Mouse (Mus musculus) granulocyte monocyte progenitor cell, adult 5-6 weeks (primary cell): ENCODE measurements around the gene Bsn. TPM values are rescaled to one million over a fixed set of nuclear protein-coding genes. Genes with fewer than 3 reads are reported as not detected.

ENCODE experiments used
- ATAC-seq: replicated peaks from 2 replicates; pipeline ENCODE4 v1.8.0; 2016; ENCODE audit warnings: mild to moderate bottlenecking, moderate TSS enrichment, inconsistent platforms; ENCODE audit not compliant: poor library complexity, severe bottlenecking
- total RNA-seq, 2 experiments: library from RNA; stranded (forward) in 1 of 2; stranded (reverse) in 1 of 2; fragments of 200-712, 200-1000 nt in 1 of 2; fragments of >200 nt in 1 of 2; fragmentation: Nextera tagmentation in 1 of 2; gene quantifications; 2 replicates each; pipeline ENCODE4 v1.2.3; 2014 to 2017

The Bsn gene
- total RNA-seq, 2 experiments from 2014 or later, result 3.7 to 6.2 TPM

DNA sequence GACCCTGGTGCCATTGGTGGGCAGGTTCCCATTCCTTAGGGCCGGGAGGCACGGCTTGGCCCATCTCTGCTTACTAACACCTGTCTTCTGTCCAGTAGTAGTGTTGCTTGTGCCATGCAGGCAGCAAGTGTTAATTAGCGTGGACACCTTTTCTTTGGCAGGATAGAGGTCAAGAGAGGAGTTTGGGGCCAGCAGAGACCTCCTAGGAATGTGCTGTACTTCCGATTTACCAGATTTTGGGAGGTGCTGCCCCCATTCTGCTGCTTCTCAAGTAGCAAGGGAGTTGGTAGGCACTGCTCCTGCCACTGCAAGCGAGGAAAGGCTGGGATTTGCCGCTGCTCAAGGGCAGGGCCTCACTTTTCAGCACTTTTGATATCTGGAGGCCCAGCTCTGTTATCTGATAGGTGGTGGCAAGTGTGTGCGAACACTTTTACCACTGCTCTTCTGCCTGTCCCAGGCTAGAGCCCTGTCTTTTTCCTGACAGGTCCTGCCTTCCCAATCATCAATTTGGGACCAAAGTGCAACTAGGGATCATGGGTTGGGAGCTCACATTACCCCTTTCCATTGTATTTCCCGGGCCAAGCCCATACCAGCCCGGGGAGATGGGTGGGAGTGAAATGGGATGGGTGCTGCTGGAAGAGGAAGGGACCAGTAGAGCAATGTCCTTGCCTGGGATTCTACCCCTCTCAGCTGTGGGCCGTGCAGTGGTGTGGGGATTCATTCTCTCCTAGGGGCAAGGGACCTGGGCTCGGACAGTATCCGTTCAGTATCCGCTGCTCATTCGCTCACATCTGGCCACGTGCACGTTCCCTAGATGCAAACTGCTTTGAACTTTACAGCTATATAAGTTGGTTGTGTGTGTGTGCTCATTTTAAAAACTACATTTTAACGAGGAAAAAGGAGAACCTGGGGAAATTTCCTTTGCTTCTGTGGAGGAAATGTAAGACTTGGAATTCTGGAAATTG lies 142.3 kb downstream of the Bsn start:
- no peak for ATAC-seq

DNA sequence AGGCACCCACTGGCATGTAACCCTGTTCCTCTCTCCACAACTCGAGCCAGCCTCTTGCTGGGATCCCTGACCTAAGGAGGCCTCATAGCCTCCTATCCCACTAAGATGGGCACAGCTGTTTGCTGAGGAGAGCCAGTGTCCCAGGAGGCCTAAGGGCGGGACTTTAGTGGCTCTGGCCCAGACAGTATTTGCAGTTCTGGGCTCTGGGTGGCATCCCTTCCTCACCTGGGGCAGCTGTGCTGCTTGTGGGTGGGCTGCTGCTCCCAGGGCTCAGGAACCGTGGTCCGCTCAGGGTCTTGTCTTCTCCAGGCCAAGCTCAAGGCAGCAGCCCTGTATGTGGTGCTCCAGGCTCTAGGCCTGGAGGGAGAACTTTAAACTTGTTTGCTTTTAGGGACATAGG lies 143.6 kb downstream of the Bsn start:
- ATAC-seq, result no peak

Other genes with a start within 250 kb of the Bsn start
- gene Traip, start 240.2 kb downstream of the Bsn start, total RNA-seq (2014; fragmentation: Nextera tagmentation), result 11.1 and 19.4 TPM in 2 replicates
- gene Traip, start 240.2 kb downstream of the Bsn start, total RNA-seq (2017), result 24.0 and 29.7 TPM in 2 replicates
- 79.1 and 88.9 TPM in 2 replicates for gene Uba7, start 214.9 kb downstream of the Bsn start, total RNA-seq (2014; fragmentation: Nextera tagmentation)
- 21.4 and 33.4 TPM in 2 replicates for gene Uba7, start 214.9 kb downstream of the Bsn start, total RNA-seq (2017)
- gene Gm20661, start 207.3 kb downstream of the Bsn start, total RNA-seq (2014; fragmentation: Nextera tagmentation), result 0.47 TPM in 1 of 2 replicates, not detected in the other
- gene Gm20661, start 207.3 kb downstream of the Bsn start, total RNA-seq (2017), result not detected in 2 replicates
- gene Inka1, start 204.5 kb downstream of the Bsn start, total RNA-seq (2014; fragmentation: Nextera tagmentation), result 16.7 and 29.9 TPM in 2 replicates
- 18.6 and 23.2 TPM in 2 replicates for gene Inka1, start 204.5 kb downstream of the Bsn start, total RNA-seq (2017)
- gene Cdhr4, start 197.9 kb downstream of the Bsn start, total RNA-seq (2014; fragmentation: Nextera tagmentation), result 3.0 TPM in 1 of 2 replicates, not detected in the other
- 0.69 TPM in 1 of 2 replicates, not detected in the other for gene Cdhr4, start 197.9 kb downstream of the Bsn start, total RNA-seq (2017)
- 0.62 and 5.3 TPM in 2 replicates for gene Gm20662, start 194.0 kb downstream of the Bsn start, total RNA-seq (2014; fragmentation: Nextera tagmentation)
- not detected in 2 replicates for gene Gm20662, start 194.0 kb downstream of the Bsn start, total RNA-seq (2017)
- gene Ip6k1, start 187.9 kb downstream of the Bsn start, total RNA-seq (2014; fragmentation: Nextera tagmentation), result 27.1 TPM in 2 replicates
- gene Ip6k1, start 187.9 kb downstream of the Bsn start, total RNA-seq (2017), result 31.6 and 42.7 TPM in 2 replicates
- gene Gmppb, start 141.1 kb downstream of the Bsn start, total RNA-seq (2014; fragmentation: Nextera tagmentation), result 14.1 and 15.1 TPM in 2 replicates
- 16.1 and 41.8 TPM in 2 replicates for gene Gmppb, start 141.1 kb downstream of the Bsn start, total RNA-seq (2017)
- 2.2 and 3.4 TPM in 2 replicates for gene Amigo3, start 137.2 kb downstream of the Bsn start, total RNA-seq (2014; fragmentation: Nextera tagmentation)
- 2.2 and 3.1 TPM in 2 replicates for gene Amigo3, start 137.2 kb downstream of the Bsn start, total RNA-seq (2017)
- 0.67 TPM in 1 of 2 replicates, not detected in the other for gene Mst1, start 109.9 kb downstream of the Bsn start, total RNA-seq (2014; fragmentation: Nextera tagmentation)
- 0.34 and 1.6 TPM in 2 replicates for gene Mst1, start 109.9 kb downstream of the Bsn start, total RNA-seq (2017)
- 64.5 and 75.3 TPM in 2 replicates for gene Rnf123, start 107.0 kb downstream of the Bsn start, total RNA-seq (2014; fragmentation: Nextera tagmentation)
- 29.7 and 30.3 TPM in 2 replicates for gene Rnf123, start 107.0 kb downstream of the Bsn start, total RNA-seq (2017)
- gene Apeh, start 95.8 kb downstream of the Bsn start, total RNA-seq (2014; fragmentation: Nextera tagmentation), result 72.6 and 79.0 TPM in 2 replicates
- 75.8 and 83.2 TPM in 2 replicates for gene Apeh, start 95.8 kb downstream of the Bsn start, total RNA-seq (2017)
- 12.5 and 20.8 TPM in 2 replicates for gene Dag1, start 73.6 kb upstream of the Bsn start, total RNA-seq (2014; fragmentation: Nextera tagmentation)
- 3.3 and 4.6 TPM in 2 replicates for gene Dag1, start 73.6 kb upstream of the Bsn start, total RNA-seq (2017)
- gene Nicn1, start 100.0 kb upstream of the Bsn start, total RNA-seq (2014; fragmentation: Nextera tagmentation), result 8.7 and 9.8 TPM in 2 replicates
- 5.2 and 10.7 TPM in 2 replicates for gene Nicn1, start 100.0 kb upstream of the Bsn start, total RNA-seq (2017)
- 0.19 and 0.70 TPM in 2 replicates for gene Amt, start 106.5 kb upstream of the Bsn start, total RNA-seq (2014; fragmentation: Nextera tagmentation)
- 1.8 TPM in 1 of 2 replicates, not detected in the other for gene Amt, start 106.5 kb upstream of the Bsn start, total RNA-seq (2017)
- gene Rhoa, start 115.7 kb upstream of the Bsn start, total RNA-seq (2014; fragmentation: Nextera tagmentation), result 256 and 296 TPM in 2 replicates
- gene Rhoa, start 115.7 kb upstream of the Bsn start, total RNA-seq (2017), result 242 and 247 TPM in 2 replicates
- 13.7 and 16.6 TPM in 2 replicates for gene Tcta, start 115.8 kb upstream of the Bsn start, total RNA-seq (2014; fragmentation: Nextera tagmentation)
- 4.1 and 6.7 TPM in 2 replicates for gene Tcta, start 115.8 kb upstream of the Bsn start, total RNA-seq (2017)
- 2,602 and 2,684 TPM in 2 replicates for gene Gpx1, start 148.5 kb upstream of the Bsn start, total RNA-seq (2014; fragmentation: Nextera tagmentation)
- gene Gpx1, start 148.5 kb upstream of the Bsn start, total RNA-seq (2017), result 1,938 and 2,180 TPM in 2 replicates
- gene Usp4, start 157.5 kb upstream of the Bsn start, total RNA-seq (2014; fragmentation: Nextera tagmentation), result 78.5 and 89.4 TPM in 2 replicates
- gene Usp4, start 157.5 kb upstream of the Bsn start, total RNA-seq (2017), result 62.7 and 75.5 TPM in 2 replicates
- gene 1700102P08Rik, start 202.4 kb upstream of the Bsn start, total RNA-seq (2014; fragmentation: Nextera tagmentation), result 1.6 TPM in 1 of 2 replicates, not detected in the other
- 0.43 TPM in 1 of 2 replicates, not detected in the other for gene 1700102P08Rik, start 202.4 kb upstream of the Bsn start, total RNA-seq (2017)
- not detected in 2 replicates for gene Ccdc36, start 238.1 kb upstream of the Bsn start, total RNA-seq (2014; fragmentation: Nextera tagmentation)
- 0.72 and 0.90 TPM in 2 replicates for gene Ccdc36, start 238.1 kb upstream of the Bsn start, total RNA-seq (2017)
- gene BC048562, start 246.1 kb upstream of the Bsn start, total RNA-seq (2014; fragmentation: Nextera tagmentation), result not detected in 2 replicates
- not detected in 2 replicates for gene BC048562, start 246.1 kb upstream of the Bsn start, total RNA-seq (2017)